Mouse (Mus musculus): Measurements from ENCODE around the gene Mybpc3.

DNA sequence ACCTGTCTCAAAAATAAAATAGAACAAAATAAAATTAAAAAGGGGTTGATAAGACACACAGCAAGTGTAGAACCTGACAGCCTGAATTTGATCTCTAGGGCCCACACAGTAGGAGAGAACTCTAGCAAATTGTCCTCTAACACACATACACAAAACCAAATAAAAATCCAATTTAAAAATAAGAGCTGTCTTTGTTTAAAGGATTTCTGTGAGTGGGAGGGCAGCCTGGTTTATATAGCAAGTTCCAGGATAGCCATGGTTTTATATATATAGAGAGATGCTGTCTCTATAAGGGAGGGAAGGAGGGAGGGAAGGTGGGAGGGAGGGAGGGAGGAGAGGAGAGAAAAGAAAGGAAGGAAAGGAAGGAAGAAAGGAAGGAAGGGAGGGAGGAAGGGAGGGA, 30.2 kb downstream of the Mybpc3 start:
- no peak for TF ChIP-seq POLR2A (IDR thresholded peaks at IDR 0.05; ENCODE audit: borderline replicate concordance, insufficient read depth, low read length)
- no peak for TF ChIP-seq CTCF (IDR thresholded peaks at IDR 0.05; ENCODE audit: borderline replicate concordance, insufficient read depth, low read depth, low read length)
